Mouse (Mus musculus) limb, embryonic 13.5 days (tissue): Measurements from ENCODE around the gene Fgf22. TPM values are rescaled to one million over a fixed set of nuclear protein-coding genes. Genes with fewer than 3 reads are reported as not detected.

Experiments used
- ATAC-seq: fragments of 200-750 bp; cut with Nextera tagmentation; 2 replicates; pipeline ENCODE4 v1.8.0; 2017; ENCODE audit warnings: low read depth, moderate number of reproducible peaks, moderate TSS enrichment; ENCODE audit not compliant: low FRiP score
- H3K27ac ChIP-seq: fragments of 300-500 bp; sonication (generic); 2 replicates; pipeline ENCODE4 v1.5.1; 2015; ENCODE audit warnings: inconsistent platforms, mild to moderate bottlenecking, moderate library complexity
- H3K27me3 ChIP-seq: fragments of 300-500 bp; sonication (generic); 2 replicates; pipeline ENCODE4 v1.6.1; 2015; ENCODE audit warnings: mild to moderate bottlenecking, inconsistent platforms
- H3K36me3 ChIP-seq: fragments of 300-500 bp; sonication (generic); 2 replicates; pipeline ENCODE4 v1.6.1; 2015; ENCODE audit warnings: inconsistent platforms, mild to moderate bottlenecking, moderate library complexity
- H3K4me1 ChIP-seq: fragments of 300-500 bp; sonication (generic); 2 replicates; pipeline ENCODE4 v1.6.1; 2015; ENCODE audit warnings: inconsistent platforms
- H3K4me2 ChIP-seq: fragments of 300-500 bp; sonication (generic); replicated peaks from 2 replicates; pipeline ENCODE4 v1.6.1; 2015; ENCODE audit warnings: inconsistent platforms, mild to moderate bottlenecking, moderate library complexity
- H3K4me3 ChIP-seq: fragments of 300-500 bp; sonication (generic); 2 replicates; pipeline ENCODE4 v1.5.1; 2015; ENCODE audit warnings: moderate library complexity, mild to moderate bottlenecking, inconsistent platforms
- H3K9ac ChIP-seq: fragments of 300-500 bp; sonication (generic); 2 replicates; pipeline ENCODE4 v1.6.1; 2015; ENCODE audit warnings: mild to moderate bottlenecking, inconsistent platforms
- H3K9me3 ChIP-seq: fragments of 300-500 bp; sonication (generic); 2 replicates; pipeline ENCODE4 v1.6.1; 2016; ENCODE audit warnings: inconsistent platforms
- WGBS: fragments of 180-500 bp; shearing (Covaris S2); methylation state at CpG from one replicate; pipeline ENCODE4 v1.1.7; 2015; 5-methylcytosine and 5-hydroxymethylcytosine counted together
- polyA plus RNA-seq: library from polyadenylated mRNA; unstranded; fragments of >200 nt; fragmentation: Nextera tagmentation; extraction: Ambion mirVana; gene quantifications from 2 replicates; pipeline ENCODE4 v1.2.1, GENCODE M21; 2015

The Fgf22 gene
- polyA plus RNA-seq, 1 experiment from 2014 or later, result 0.34 TPM

- H3K9me3 ChIP-seq, result peaks cover 61% of the 10 kb centered on the region
- H3K4me2 ChIP-seq, result peak overlapping the region; percentile 23
- WGBS, result 25% methylated on average over 43 of the region's 52 CpGs
- H3K4me1 ChIP-seq, result no peaks in the 10 kb centered on the region
- no peak overlapping the region for H3K4me3 ChIP-seq
- no peak for ATAC-seq
- peaks cover 79% of the 10 kb centered on the region for H3K36me3 ChIP-seq
- no peak overlapping the region for H3K27ac ChIP-seq
- H3K9ac ChIP-seq, result no peak overlapping the region
- H3K27me3 ChIP-seq, result peaks cover 25% of the 10 kb centered on the region
These were observed 19.5 kb upstream of the Fgf22 start for GRCm38 (mm10) chr10:79735361-79735760.

- H3K27ac ChIP-seq, result no peak overlapping the region
- no peak overlapping the region for H3K4me2 ChIP-seq
- no peaks in the 10 kb centered on the region for H3K4me1 ChIP-seq
- peaks cover 73% of the 10 kb centered on the region for H3K9me3 ChIP-seq
- peaks cover 91% of the 10 kb centered on the region for H3K36me3 ChIP-seq
- ATAC-seq, result no peak
- WGBS, result 91% methylated on average over 11 of the region's 14 CpGs
- H3K4me3 ChIP-seq, result no peak overlapping the region
- H3K9ac ChIP-seq, result no peak overlapping the region
- H3K27me3 ChIP-seq, result peaks cover 25% of the 10 kb centered on the region
These were observed 18.2 kb upstream of the Fgf22 start for GRCm38 (mm10) chr10:79736706-79737105.

GRCm38 (mm10) chr10:79738259-79738658 is 16.6 kb upstream of the Fgf22 start:
- Histone ChIP-seq H3K4me3 (no peak overlapping the region), H3K9ac (no peak overlapping the region), H3K9me3 (peaks cover 69% of the 10 kb centered on the region), H3K27ac (no peak overlapping the region), H3K4me2 (no peak overlapping the region), H3K4me1 (no peaks in the 10 kb centered on the region), H3K27me3 (peaks cover 25% of the 10 kb centered on the region), H3K36me3 (peaks cover 98% of the 10 kb centered on the region)
- WGBS, result 94% methylated on average over 10 of the region's 10 CpGs
- ATAC-seq, result no peak

GRCm38 (mm10) chr10:79739234-79739633 is 15.6 kb upstream of the Fgf22 start:
- Histone ChIP-seq H3K36me3 (peaks cover 100% of the 10 kb centered on the region), H3K9ac (no peak overlapping the region), H3K4me3 (no peak overlapping the region), H3K27ac (no peak overlapping the region), H3K4me2 (no peak overlapping the region), H3K9me3 (peaks cover 69% of the 10 kb centered on the region), H3K4me1 (no peaks in the 10 kb centered on the region), H3K27me3 (peaks cover 25% of the 10 kb centered on the region)
- WGBS, result 97% methylated on average over 28 of the region's 28 CpGs
- ATAC-seq, result no peak

GRCm38 (mm10) chr10:79740863-79741262 is 14.0 kb upstream of the Fgf22 start:
- H3K27ac ChIP-seq, result no peak overlapping the region
- H3K4me1 ChIP-seq, result peaks cover 7% of the 10 kb centered on the region
- WGBS, result 77% methylated on average over 11 of the region's 11 CpGs
- peaks cover 57% of the 10 kb centered on the region for H3K9me3 ChIP-seq
- no peak overlapping the region for H3K9ac ChIP-seq
- no peak overlapping the region for H3K4me3 ChIP-seq
- H3K36me3 ChIP-seq, result peaks cover 88% of the 10 kb centered on the region
- no peak overlapping the region for H3K4me2 ChIP-seq
- peaks cover 14% of the 10 kb centered on the region for H3K27me3 ChIP-seq
- ATAC-seq, result no peak

GRCm38 (mm10) chr10:79743161-79743560 is 11.7 kb upstream of the Fgf22 start:
- Histone ChIP-seq H3K4me1 (peaks cover 12% of the 10 kb centered on the region), H3K9me3 (peaks cover 34% of the 10 kb centered on the region), H3K4me3 (no peak overlapping the region), H3K4me2 (no peak overlapping the region), H3K9ac (no peak overlapping the region), H3K36me3 (peaks cover 65% of the 10 kb centered on the region), H3K27me3 (no peaks in the 10 kb centered on the region), H3K27ac (no peak overlapping the region)
- ATAC-seq, result no peak
- WGBS, result 90% methylated on average over 11 of the region's 11 CpGs

- WGBS, result 94% methylated on average over 15 of the region's 15 CpGs
- Histone ChIP-seq H3K27ac (no peak overlapping the region), H3K4me3 (no peak overlapping the region), H3K4me1 (peaks cover 12% of the 10 kb centered on the region), H3K9me3 (peaks cover 28% of the 10 kb centered on the region), H3K4me2 (no peak overlapping the region), H3K27me3 (no peaks in the 10 kb centered on the region), H3K9ac (no peak overlapping the region), H3K36me3 (peaks cover 58% of the 10 kb centered on the region)
- ATAC-seq, result no peak
These were observed 11.1 kb upstream of the Fgf22 start for GRCm38 (mm10) chr10:79743650-79744365.

- H3K4me3 ChIP-seq, result peak overlapping the region; percentile 55
- peaks cover 12% of the 10 kb centered on the region for H3K9me3 ChIP-seq
- 89% methylated on average over 3 of the region's 3 CpGs for WGBS
These were observed 9.5 kb upstream of the Fgf22 start for GRCm38 (mm10) chr10:79745411-79745810.

GRCm38 (mm10) chr10:79745898-79746773 is 8.7 kb upstream of the Fgf22 start, which contains the start of gene Polrmt:
Gene Polrmt (minus strand): TSS chr10:79746581.
- peaks cover 35% of the 10 kb centered on the region for H3K36me3 ChIP-seq
- H3K4me3 ChIP-seq, result peak within 1 kb of the TSS; percentile 55
- H3K9me3 ChIP-seq, result peaks cover 5% of the 10 kb centered on the region
- no peaks in the 10 kb centered on the region for H3K27me3 ChIP-seq
- 3% methylated on average over 38 of the region's 38 CpGs for WGBS
- peak; percentile 96 for ATAC-seq
- H3K27ac ChIP-seq, result no peak within 1 kb of the TSS
- H3K4me2 ChIP-seq, result peak within 1 kb of the TSS; percentile 62
- peaks cover 12% of the 10 kb centered on the region for H3K4me1 ChIP-seq
- H3K9ac ChIP-seq, result peak within 1 kb of the TSS; percentile 66

More at GRCm38 (mm10) chr10:79745411-79745810, 9.5 kb upstream of the Fgf22 start:
- ATAC-seq, result no peak
- H3K36me3 ChIP-seq, result peaks cover 42% of the 10 kb centered on the region
- peaks cover 12% of the 10 kb centered on the region for H3K4me1 ChIP-seq
- H3K4me2 ChIP-seq, result peak overlapping the region; percentile 62
- H3K27me3 ChIP-seq, result no peaks in the 10 kb centered on the region
- H3K9ac ChIP-seq, result 0 out of 2 replicates have a peak overlapping the region, but pooled peaks have one; percentile 31
- H3K27ac ChIP-seq, result no peak overlapping the region

- 27% methylated on average over 6 of the region's 6 CpGs for WGBS
- peak overlapping the region; percentile 53; the same call in 1 of the 2 replicates for H3K9ac ChIP-seq
These were observed 8.1 kb upstream of the Fgf22 start for GRCm38 (mm10) chr10:79746774-79747151.

GRCm38 (mm10) chr10:79748496-79748895 is 6.4 kb upstream of the Fgf22 start:
- ATAC-seq, result no peak
- Histone ChIP-seq H3K4me2 (no peak overlapping the region), H3K27me3 (no peaks in the 10 kb centered on the region), H3K4me1 (peaks cover 12% of the 10 kb centered on the region), H3K36me3 (peaks cover 12% of the 10 kb centered on the region), H3K27ac (no peak overlapping the region), H3K9ac (no peak overlapping the region), H3K4me3 (no peak overlapping the region), H3K9me3 (no peaks in the 10 kb centered on the region)
- 79% methylated on average over 6 of the region's 6 CpGs for WGBS

More at GRCm38 (mm10) chr10:79746774-79747151, 8.1 kb upstream of the Fgf22 start:
- H3K27me3 ChIP-seq, result no peaks in the 10 kb centered on the region
- peak overlapping the region; percentile 62 for H3K4me2 ChIP-seq
- H3K4me3 ChIP-seq, result peak overlapping the region; percentile 55
- no peak overlapping the region for H3K27ac ChIP-seq
- peaks cover 12% of the 10 kb centered on the region for H3K4me1 ChIP-seq
- peaks cover 29% of the 10 kb centered on the region for H3K36me3 ChIP-seq
- ATAC-seq, result peak; percentile 60
- H3K9me3 ChIP-seq, result no peaks in the 10 kb centered on the region

GRCm38 (mm10) chr10:79755854-79756253 is 978 bp downstream of the Fgf22 start:
- WGBS, result 68% methylated on average over 3 of the region's 3 CpGs

More at GRCm38 (mm10) chr10:79755854-79756253, 978 bp downstream of the Fgf22 start:
- Histone ChIP-seq H3K4me3 (no peak overlapping the region), H3K27me3 (no peaks in the 10 kb centered on the region; the same call in 1 of the 2 replicates), H3K27ac (no peak overlapping the region; the same call in 1 of the 2 replicates), H3K9me3 (no peaks in the 10 kb centered on the region), H3K9ac (no peak overlapping the region), H3K4me1 (peaks cover 10% of the 10 kb centered on the region), H3K36me3 (peaks cover 52% of the 10 kb centered on the region), H3K4me2 (no peak overlapping the region)
- ATAC-seq, result no peak
